Mouse (Mus musculus) A20 (cell line): ENCODE measurements at regions not wholly inside any gene's neighbourhood (a gene's known extent, or its start where the extent isn't known, plus 50 kb on each side); places are given as distances from the start of the nearest gene placed in this dataset.

ENCODE experiments used
- DNase-seq: peaks from one replicate; pipeline ENCODE4 v3.0.0-alpha.2; 2011; ENCODE audit warnings: low read depth, low spot score

DNA sequence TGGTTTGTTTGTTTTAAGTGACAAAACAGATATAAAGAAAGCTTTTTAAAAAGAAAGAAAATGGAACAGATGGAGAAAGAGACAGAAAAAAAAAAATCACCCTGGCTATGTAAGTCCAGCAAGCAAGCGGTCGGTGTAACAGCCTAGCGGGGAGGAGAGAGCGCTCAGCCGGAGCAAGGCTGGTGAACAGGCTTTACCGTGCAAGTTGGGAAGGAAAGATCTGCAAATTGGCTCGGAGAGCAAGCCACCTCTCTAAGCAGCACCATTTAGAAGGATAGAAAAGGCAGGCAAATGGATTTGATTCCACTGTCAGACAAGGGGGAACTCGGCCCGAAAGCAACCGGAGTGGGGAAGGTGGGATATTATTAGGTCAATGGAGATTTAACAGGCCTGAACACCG is 59.9 kb upstream of the Ppp2r5c start:
- no peak for DNase-seq

- DNase-seq: no peak
Measured at GRCm38 (mm10) chr12:110387567-110387966, 59.4 kb upstream of the Ppp2r5c start.

DNA sequence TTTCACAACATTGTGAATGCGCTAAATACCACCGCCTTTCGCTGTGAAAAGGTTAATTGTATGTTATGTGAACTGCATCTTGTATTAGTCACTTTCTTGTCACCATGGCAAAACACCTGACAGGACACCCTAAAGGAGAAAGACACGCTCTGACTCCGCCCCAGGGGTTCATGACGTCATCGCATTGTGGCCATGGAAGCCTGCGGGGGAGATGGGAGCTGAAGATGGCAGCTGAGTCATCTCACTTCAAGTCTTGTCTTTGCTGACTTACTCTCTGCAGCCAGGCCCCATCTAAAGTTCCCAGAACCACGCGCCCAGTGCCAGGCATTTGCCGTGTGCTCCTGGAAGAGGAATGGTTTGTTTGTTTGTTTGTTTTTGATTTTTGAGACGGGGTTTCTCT is 57.5 kb upstream of the Ppp2r5c start:
- no peak for DNase-seq

DNA sequence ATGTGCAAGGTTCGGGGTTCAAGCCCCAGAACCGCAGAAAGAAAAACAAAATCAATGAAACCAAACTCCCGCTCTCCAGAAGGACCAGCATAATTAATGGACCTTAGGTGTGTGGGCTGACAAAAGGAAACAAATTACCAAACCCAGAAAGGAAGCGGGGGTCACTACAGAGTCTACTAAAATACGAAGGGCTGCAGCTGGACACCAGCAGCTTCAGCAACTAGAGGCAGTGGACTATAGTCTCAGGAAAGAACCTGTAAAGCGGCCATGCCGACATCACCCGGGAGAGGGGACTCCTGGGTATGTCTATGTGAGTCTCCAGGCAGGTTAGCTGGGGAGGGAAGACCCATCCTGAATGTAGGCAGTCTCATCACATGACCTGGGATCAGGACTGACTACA is 55.5 kb upstream of the Ppp2r5c start:
- DNase-seq: no peak

- no peak for DNase-seq
Measured at GRCm38 (mm10) chr12:110393555-110393954, 53.4 kb upstream of the Ppp2r5c start.
